Mouse (Mus musculus) thymus, adult 2 months (tissue): ENCODE data around the gene Sorbs2. TPM values are rescaled to one million over a fixed set of nuclear protein-coding genes. Genes with fewer than 3 reads are reported as not detected.

Experiments
- DNase-seq: peaks from one replicate; pipeline ENCODE4 v3.0.0; 2021
- H3K27ac ChIP-seq: fragments of 200-500 bp; 2 replicates; pipeline ENCODE4 v1.5.1; 2012; ENCODE audit warnings: low read length, control low read depth; ENCODE audit not compliant: control insufficient read depth, insufficient read depth
- H3K27me3 ChIP-seq: fragments of 200-500 bp; 2 replicates; pipeline ENCODE4 v1.6.1; 2012; ENCODE audit warnings: mild to moderate bottlenecking, low read length, moderate library complexity, mixed read lengths; ENCODE audit not compliant: control insufficient read depth, insufficient read depth
- H3K36me3 ChIP-seq: fragments of 200-500 bp; 2 replicates; pipeline ENCODE4 v1.6.1; 2012; ENCODE audit warnings: mild to moderate bottlenecking, low read length, moderate library complexity; ENCODE audit not compliant: control insufficient read depth, insufficient read depth
- H3K4me1 ChIP-seq: fragments of 200-500 bp; replicated peaks from 2 replicates; pipeline ENCODE4 v1.6.1; 2012; ENCODE audit warnings: low read length; ENCODE audit not compliant: control insufficient read depth, insufficient read depth
- H3K4me3 ChIP-seq: fragments of 200-500 bp; 2 replicates; pipeline ENCODE4 v1.5.1; 2012; ENCODE audit warnings: mild to moderate bottlenecking, low read length, control low read depth, moderate library complexity; ENCODE audit not compliant: control insufficient read depth, insufficient read depth
- CTCF ChIP-seq: fragments of 200-500 bp; IDR thresholded peaks from 2 replicates; pipeline ENCODE4 v1.5.1; 2012; ENCODE audit warnings: mild to moderate bottlenecking, control low read depth, low read length, moderate library complexity, borderline replicate concordance; ENCODE audit not compliant: control insufficient read depth, poor library complexity, insufficient read depth; ENCODE audit errors: extremely low read depth
- POLR2A ChIP-seq: fragments of 200-500 bp; IDR thresholded peaks from 2 replicates; pipeline ENCODE4 v1.6.1; 2012; ENCODE audit warnings: mild to moderate bottlenecking, low read length, control low read depth, moderate library complexity; ENCODE audit not compliant: control insufficient read depth, poor library complexity, insufficient read depth; ENCODE audit errors: extremely low read depth
- WGBS: fragments of 180-500 bp; shearing (Covaris S2); methylation state at CpG from one replicate; pipeline ENCODE4 v1.1.7; 2018; 5-methylcytosine and 5-hydroxymethylcytosine counted together
- polyA plus RNA-seq: library from polyadenylated mRNA; depleted of rRNA; stranded (reverse); fragments of >200 nt; gene quantifications from 2 replicates; pipeline ENCODE4 v1.2.3, GENCODE M21; 2012; rRNA removed

The Sorbs2 gene
- polyA plus RNA-seq, result 2.5 and 9.0 TPM in 2 replicates

- 51% methylated on average over 16 of the region's 16 CpGs for WGBS
- Histone ChIP-seq H3K36me3 (no peaks in the 10 kb centered on the region), H3K27ac (no peak within 1 kb of the TSS), H3K4me1 (no peaks in the 10 kb centered on the region), H3K27me3 (no peaks in the 10 kb centered on the region), H3K4me3 (no peak within 1 kb of the TSS)
- TF ChIP-seq POLR2A (no peak), CTCF (no peak)
- no peak for DNase-seq
Measured at GRCm38 (mm10) chr8:45507634-45508321, at the start of gene Sorbs2. TSS of gene Sorbs2 (plus strand) at chr8:45507788.

GRCm38 (mm10) chr8:45457874-45458273 is 49.7 kb upstream of the Sorbs2 start:
- no peak for DNase-seq
- no peaks in the 10 kb centered on the region for H3K36me3 ChIP-seq
- no peaks in the 10 kb centered on the region for H3K4me1 ChIP-seq
- TF ChIP-seq CTCF (no peak), POLR2A (no peak)
- no peak overlapping the region for H3K27ac ChIP-seq
- H3K4me3 ChIP-seq, result no peak overlapping the region
- H3K27me3 ChIP-seq, result no peaks in the 10 kb centered on the region

DNA sequence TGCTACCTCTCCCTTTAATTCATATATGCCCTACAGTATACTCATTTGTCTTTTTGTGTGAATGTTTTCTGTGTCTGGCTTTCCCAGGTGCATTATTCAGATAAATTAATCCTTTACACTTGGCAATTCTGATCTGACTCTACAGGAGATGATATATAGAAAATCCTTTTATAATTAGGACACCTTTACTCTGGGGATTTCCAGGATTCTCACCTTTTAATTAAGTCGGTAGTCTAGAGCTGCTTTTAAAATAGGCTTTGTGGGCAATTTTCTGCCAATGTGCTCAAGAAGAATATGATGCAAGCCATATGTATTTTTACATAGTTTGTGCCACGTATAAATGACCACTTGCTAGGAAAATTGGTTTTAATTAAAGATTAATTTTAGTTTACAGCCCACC is 38.6 kb upstream of the Sorbs2 start:
- Histone ChIP-seq H3K27ac (no peak overlapping the region), H3K36me3 (no peaks in the 10 kb centered on the region), H3K4me3 (no peak overlapping the region), H3K27me3 (no peaks in the 10 kb centered on the region), H3K4me1 (no peaks in the 10 kb centered on the region)
- whole genome bisulfite sequencing, result 89% methylated on average over 2 of the region's 2 CpGs
- DNase-seq, result no peak
- TF ChIP-seq CTCF, result no peak
- TF ChIP-seq POLR2A, result no peak

DNA sequence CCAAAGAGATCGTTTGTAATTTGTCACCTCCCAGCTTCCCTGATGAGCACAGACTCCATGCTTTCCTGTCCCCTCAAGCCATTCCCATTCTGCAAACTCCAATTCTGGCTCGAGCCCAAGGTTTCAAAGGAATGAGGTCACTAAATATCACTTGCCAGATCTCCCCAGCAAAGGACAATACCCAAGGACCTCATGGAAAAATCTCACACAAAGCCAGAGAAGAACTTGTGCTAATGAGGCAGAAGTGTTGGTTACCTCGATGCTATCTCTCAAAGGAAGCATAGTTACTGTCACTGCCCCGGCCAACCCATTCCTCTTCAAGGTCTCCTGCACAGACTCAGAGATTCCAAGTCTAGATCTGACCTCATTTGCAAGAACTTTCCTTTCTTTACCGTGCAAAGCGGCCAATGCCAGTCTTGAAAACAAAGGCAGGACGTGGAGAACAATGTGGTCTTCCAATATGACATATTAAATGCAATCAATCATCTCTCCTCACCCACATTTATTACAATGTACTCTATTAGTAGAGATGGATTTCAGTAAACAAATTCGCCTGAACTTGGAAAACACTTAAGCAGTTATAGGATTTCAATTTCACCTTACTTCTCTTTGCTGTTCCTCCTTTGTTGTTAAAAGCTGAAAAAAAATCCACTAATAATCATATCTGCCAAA is 37.9 kb upstream of the Sorbs2 start:
- no peaks in the 10 kb centered on the region for H3K4me1 ChIP-seq
- no peak overlapping the region for H3K4me3 ChIP-seq
- H3K36me3 ChIP-seq, result no peaks in the 10 kb centered on the region
- 66% methylated on average over 8 of the region's 8 CpGs for WGBS
- H3K27me3 ChIP-seq, result no peaks in the 10 kb centered on the region
- no peak for TF ChIP-seq POLR2A
- no peak for TF ChIP-seq CTCF
- no peak for DNase-seq
- H3K27ac ChIP-seq, result no peak overlapping the region

DNA sequence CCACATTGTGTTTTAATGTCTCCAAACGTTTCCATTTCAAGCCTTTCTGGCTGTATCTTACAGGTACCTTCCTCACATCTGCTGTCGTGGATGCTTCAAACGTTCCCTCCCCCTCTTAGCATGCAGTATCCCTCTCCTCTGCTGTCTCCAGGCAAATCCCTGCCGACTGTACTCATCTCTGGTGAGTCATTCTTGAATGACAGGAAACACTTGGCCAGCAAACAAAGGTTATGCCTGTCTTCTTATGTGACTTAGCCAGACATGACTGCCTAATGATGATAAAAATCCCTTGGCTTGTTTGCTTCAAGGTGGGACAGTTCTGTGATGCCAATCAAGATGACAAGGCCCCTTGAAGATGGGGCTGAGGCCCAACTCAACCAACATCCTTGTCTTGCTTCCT is 26.7 kb upstream of the Sorbs2 start:
- no peak for DNase-seq
- H3K36me3 ChIP-seq, result no peaks in the 10 kb centered on the region
- no peaks in the 10 kb centered on the region for H3K27me3 ChIP-seq
- WGBS, result 75% methylated on average over 4 of the region's 4 CpGs
- TF ChIP-seq POLR2A, result no peak
- TF ChIP-seq CTCF, result no peak
- H3K4me1 ChIP-seq, result no peaks in the 10 kb centered on the region
- no peak overlapping the region for H3K27ac ChIP-seq
- H3K4me3 ChIP-seq, result no peak overlapping the region

DNA sequence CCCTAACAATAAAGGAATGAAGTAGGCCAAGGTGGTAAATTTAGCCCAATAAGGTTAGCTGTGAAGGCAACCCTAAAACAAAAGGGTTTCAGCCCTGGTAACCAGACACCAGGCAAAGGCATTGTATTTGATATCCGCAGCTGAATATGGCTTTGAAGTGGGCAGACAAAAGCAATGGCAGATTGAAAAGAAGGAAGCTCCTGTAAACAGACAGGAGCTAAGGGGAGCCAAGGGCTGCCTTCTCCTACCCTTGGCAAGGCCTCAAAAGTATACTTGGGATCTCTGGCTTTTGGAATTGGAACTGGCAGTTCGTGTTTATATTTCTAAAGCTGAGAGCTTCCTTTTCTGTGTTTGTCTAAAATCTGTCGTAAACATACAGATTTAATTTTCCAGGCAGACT is 21.3 kb upstream of the Sorbs2 start:
- H3K27ac ChIP-seq, result no peak overlapping the region
- 87% methylated on average over 3 of the region's 3 CpGs for WGBS
- no peak overlapping the region for H3K4me3 ChIP-seq
- no peak for DNase-seq
- H3K4me1 ChIP-seq, result no peaks in the 10 kb centered on the region
- no peak for TF ChIP-seq POLR2A
- TF ChIP-seq CTCF, result no peak
- no peaks in the 10 kb centered on the region for H3K36me3 ChIP-seq
- no peaks in the 10 kb centered on the region for H3K27me3 ChIP-seq

- Histone ChIP-seq H3K4me3 (no peak overlapping the region), H3K27me3 (no peaks in the 10 kb centered on the region), H3K27ac (no peak overlapping the region), H3K4me1 (no peaks in the 10 kb centered on the region), H3K36me3 (no peaks in the 10 kb centered on the region)
- DNase-seq, result no peak
- TF ChIP-seq POLR2A (no peak), CTCF (no peak)
- 88% methylated on average over 7 of the region's 7 CpGs for WGBS
Measured at GRCm38 (mm10) chr8:45503971-45504370, 3.6 kb upstream of the Sorbs2 start.
